Mouse (Mus musculus) hindlimb bud, embryonic 11.5 days (tissue): Measurements from ENCODE around the gene Elob.

ENCODE experiments used
- DNase-seq: peaks from one replicate; pipeline ENCODE4 v3.0.0-alpha.2; 2012; ENCODE audit warnings: low read depth, low spot score; ENCODE audit errors: extremely low spot score

The Elob gene

DNA sequence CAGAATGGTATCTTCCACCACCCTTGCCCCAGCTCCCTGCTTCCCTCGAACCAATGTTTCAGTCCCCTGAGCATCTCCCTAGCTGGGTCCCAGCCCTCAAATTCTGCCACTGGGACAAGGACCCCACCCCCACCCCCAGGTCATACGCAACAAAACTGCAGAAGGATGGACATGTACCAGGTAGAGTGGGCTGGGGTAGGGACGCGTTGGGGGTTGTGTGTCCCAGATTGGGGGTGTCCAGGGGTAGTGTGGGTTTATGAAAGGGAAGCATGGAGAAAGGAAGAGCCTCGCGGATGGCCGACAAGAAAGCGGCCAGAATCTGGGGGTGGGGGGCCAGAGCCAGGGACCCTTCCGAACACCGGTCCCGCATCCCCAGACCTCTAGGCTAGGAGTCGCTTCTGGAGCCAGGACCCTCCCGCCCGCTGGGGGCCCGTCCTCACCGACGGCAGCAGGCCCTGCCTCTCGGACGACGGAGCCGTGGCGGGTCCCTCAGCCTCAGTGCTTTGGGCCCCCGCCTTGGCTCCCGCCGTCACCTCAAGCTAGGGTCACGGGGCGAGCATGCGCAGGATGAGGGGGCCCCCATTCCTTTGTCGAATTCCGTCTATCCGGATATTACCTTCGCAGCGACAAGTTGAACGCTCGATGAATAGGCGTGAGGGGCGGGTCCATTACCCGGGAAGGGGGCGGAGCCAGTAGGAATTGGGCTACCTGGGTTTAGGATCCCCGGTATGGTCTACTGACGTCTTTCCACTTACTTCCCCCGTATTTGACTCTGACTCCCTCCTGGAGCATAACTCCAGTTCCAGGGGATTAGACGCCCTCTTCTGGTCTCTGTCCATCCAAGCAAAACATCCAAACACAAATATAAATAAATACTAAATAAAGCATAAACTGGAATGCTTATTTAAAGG is 43.1 kb downstream of the Elob start, which contains the start of gene Flywch2:
Gene Flywch2, minus strand, starts transcription at position 521 of the 911 bp plus-strand sequence.
- no peak for DNase-seq

DNA sequence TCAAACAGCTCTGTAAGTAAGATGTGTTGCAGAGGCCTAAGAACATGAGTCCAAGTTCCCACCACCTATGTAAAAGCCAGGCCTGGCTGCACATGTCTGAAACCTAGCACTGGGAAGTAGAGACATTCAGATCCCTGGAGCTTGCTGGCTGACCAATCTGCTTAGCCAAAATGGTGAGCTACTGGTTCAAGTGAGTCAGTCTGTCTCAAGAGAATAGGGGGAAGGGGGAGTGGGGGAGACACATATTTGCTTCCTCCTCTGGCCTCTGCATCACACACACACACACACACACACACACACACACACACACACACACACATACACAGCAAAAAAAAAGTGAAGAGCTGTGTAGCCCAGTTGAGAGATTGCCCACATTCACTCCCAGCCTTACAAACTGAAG is 45.6 kb downstream of the Elob start:
- no peak for DNase-seq

DNA sequence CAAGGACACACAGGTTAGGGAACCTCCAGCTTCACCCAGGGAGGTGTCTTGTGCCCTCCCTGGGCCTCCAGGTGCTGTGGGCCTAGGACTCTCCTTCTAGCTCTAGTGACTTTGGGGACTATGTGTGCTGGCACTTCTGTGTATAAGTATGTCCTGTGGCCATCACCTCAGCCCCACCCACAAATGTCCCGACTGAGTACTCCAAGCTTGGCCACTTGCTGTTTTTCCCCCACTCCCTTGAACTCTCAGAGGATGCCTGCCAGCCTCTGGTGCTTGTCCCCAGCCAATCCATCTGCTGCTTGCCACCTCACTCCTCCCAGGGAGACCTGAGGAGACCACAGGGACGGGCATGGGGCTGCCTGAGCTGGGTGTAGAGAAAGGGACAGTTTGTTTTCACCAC is 50.5 kb downstream of the Elob start:
- no peak for DNase-seq

DNA sequence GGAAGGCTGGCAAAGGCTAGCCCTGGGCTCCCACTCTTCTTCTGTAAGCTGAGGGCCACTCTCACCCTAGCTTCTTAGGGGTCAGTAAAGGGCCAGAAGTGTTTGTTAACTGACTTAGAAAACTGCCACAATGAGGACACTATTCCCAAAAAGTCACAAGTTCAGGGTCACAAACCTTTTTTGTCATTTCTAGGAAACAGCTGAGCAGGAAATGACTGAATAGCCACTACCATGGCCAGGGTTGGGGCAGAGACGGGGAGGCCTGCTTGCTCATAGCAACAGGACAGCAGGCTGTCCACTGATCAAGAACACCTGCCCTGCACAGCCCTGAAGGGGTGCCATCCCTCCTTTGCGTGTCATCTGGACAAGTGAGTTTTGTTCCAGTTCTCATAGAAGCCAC is 51.8 kb downstream of the Elob start:
- no peak for DNase-seq

DNA sequence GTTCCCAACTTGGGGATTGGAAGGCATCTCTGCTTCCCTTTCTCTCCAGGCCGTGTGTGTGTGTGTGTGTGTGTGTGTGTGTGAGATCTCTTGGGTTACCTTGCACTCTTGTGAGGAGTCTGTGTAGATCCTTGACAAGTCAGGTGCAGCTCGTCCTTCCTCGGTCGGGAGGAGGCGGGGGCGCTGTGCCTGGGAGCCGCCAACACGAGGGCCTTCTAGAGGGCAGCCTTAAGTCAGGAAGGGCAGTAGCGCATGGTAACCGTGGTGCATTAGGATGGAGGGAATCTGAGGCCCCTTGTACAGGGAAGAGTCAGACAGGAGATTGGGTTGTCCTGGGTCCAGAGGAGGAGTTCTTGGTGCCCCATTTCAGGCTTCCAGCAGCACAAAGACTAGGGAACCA is 52.7 kb downstream of the Elob start:
- DNase-seq: no peak
